Mouse (Mus musculus) kidney, adult 9 months (tissue): ENCODE measurements around the gene Bcas2.

Source experiments
- DNase-seq: peaks from one replicate; pipeline ENCODE4 v3.0.0; 2022

Gene Bcas2

GRCm38 (mm10) chr3:103223752-103224151 lies 52.3 kb downstream of the Bcas2 start:
- peak; percentile 36 for DNase-seq

- DNase-seq = no peak
Observed at GRCm38 (mm10) chr3:103224231-103224765, 52.8 kb downstream of the Bcas2 start.

- DNase-seq = no peak
Observed at GRCm38 (mm10) chr3:103227729-103228128, 56.3 kb downstream of the Bcas2 start.
